Mouse (Mus musculus): Measurements from ENCODE around the gene Ofcc1. TPM values are rescaled to one million over a fixed set of nuclear protein-coding genes. Genes with fewer than 3 reads are reported as not detected.

Gene Ofcc1
- polyA plus RNA-seq, 1 experiment from 2014 or later, result not detected

DNA sequence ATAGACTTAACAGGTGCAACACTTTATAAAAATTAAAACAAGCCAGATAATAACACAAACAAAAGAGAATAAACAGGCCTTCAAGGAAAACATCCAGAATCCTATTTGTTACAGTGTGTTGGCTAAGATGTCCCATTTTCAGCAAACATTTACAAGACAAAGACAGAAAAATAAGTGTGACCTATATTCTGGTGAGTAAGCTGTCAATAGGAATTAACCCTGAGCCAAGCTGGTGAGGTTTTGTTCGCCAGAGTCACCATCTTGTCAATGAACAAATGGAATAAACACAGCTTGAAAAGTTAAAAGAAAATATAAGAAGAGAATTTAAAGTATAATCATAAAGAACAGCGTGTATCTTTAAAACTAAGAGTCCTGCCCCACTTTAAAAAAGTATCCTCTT is 68.4 kb downstream of the Ofcc1 start:
- Histone ChIP-seq H3K9me3 (no peaks in the 10 kb centered on the region), H3K4me1 (replicated peaks) (no peaks in the 10 kb centered on the region), H3K4me2 (no peak overlapping the region), H3K36me3 (no peaks in the 10 kb centered on the region), H3K4me3 (no peak overlapping the region), H3K9ac (no peak overlapping the region), H3K27me3 (no peaks in the 10 kb centered on the region), H3K27ac (no peak overlapping the region)
- 86% methylated on average over 2 of the region's 2 CpGs for WGBS
- ATAC-seq (ENCODE audit: low FRiP score), result no peak

DNA sequence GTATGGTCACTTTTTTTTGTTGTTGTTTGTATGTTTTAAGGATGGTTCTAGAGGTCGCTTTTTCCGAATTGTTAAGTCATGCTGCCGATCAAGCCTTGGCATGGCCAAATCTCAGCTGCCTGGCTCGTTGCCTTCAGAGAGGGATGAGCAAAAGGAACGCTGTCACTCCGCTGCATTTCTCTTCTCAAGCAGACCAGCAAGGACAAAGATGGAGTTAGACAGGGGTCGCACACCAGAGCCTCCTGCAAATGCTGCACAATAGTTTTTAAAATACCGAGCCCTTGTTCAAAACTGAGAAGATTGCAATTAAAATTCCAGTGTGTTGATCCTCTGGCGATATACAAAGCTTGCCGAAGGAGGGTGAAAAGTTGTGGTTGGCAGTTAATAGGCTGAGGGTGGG is 70.4 kb downstream of the Ofcc1 start:
- H3K4me3 ChIP-seq, result no peak overlapping the region
- WGBS, result 65% methylated on average over 10 of the region's 10 CpGs
- no peaks in the 10 kb centered on the region for H3K9me3 ChIP-seq
- H3K36me3 ChIP-seq, result no peaks in the 10 kb centered on the region
- no peak overlapping the region for H3K9ac ChIP-seq
- no peak overlapping the region for H3K27ac ChIP-seq
- H3K27me3 ChIP-seq, result no peaks in the 10 kb centered on the region
- H3K4me2 ChIP-seq, result no peak overlapping the region
- ATAC-seq (ENCODE audit: low FRiP score), result no peak
- peaks cover 9% of the 10 kb centered on the region for H3K4me1 ChIP-seq (replicated peaks)

DNA sequence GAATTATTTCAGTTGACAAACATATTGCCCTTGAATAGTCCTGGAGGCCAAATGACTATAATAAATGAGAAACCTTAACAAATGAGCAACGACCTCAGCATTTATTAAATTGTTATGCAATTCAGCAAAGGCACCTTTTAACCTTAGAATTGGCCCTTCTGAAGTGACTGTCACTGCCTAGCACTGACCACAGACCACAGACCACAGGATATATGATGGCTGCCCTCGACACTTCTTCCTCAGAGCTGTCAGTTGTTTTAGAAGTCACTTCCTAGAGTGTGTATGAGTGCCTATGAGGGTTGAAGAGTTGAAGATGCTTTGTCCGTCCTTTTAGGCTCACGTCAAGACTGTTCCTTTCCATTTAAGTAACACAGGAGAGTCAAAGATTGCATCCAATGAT is 72.6 kb downstream of the Ofcc1 start:
- no peak for ATAC-seq (ENCODE audit: low FRiP score)
- H3K9ac ChIP-seq, result no peak overlapping the region
- H3K27me3 ChIP-seq, result no peaks in the 10 kb centered on the region
- H3K4me3 ChIP-seq, result no peak overlapping the region
- H3K9me3 ChIP-seq, result no peaks in the 10 kb centered on the region
- H3K4me1 ChIP-seq (replicated peaks), result peaks cover 9% of the 10 kb centered on the region
- no peak overlapping the region for H3K27ac ChIP-seq
- H3K36me3 ChIP-seq, result no peaks in the 10 kb centered on the region
- H3K4me2 ChIP-seq, result no peak overlapping the region
- 79% methylated on average over 4 of the region's 4 CpGs for WGBS

DNA sequence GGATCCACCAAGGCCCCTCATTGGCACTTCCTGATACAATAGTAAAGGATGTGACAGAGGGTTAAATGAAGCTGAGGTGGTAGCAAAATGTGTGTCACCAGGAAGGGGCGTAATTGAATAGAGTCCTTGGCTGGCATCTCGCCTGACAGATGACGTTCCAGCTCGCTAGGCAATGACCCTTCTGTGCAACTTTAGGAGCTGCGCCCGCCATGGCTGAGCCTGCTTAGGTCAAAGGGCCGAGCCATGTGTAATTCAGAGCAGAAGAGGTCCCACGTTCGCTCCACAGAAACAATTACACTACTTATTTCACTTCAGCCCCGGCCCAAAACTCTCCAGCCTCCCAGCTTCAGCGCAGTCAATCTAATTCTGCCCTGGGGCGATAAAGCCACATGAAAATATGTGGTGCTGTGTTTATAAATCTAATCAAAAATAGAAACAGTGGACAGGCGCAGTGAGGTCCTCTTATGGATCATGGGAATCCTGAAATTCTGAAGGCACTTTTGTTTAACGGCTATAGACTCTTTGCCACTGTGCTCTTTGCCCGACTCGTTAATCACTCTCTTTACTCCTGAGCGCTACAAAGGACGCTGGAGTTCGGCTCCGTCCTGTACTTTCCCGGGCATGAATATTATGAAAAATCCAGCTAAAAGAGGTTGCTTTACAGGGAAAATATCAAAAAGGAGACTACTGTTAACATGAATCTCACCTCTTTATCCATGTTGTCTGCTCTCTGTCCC is 73.8 kb downstream of the Ofcc1 start:
- no peak overlapping the region for H3K27ac ChIP-seq
- H3K9ac ChIP-seq, result no peak overlapping the region
- ATAC-seq (ENCODE audit: low FRiP score), result no peak
- 25% methylated on average over 21 of the region's 21 CpGs for WGBS
- H3K4me3 ChIP-seq, result no peak overlapping the region
- H3K9me3 ChIP-seq, result no peaks in the 10 kb centered on the region
- H3K36me3 ChIP-seq, result no peaks in the 10 kb centered on the region
- H3K4me2 ChIP-seq, result peak overlapping the region; percentile 39
- peaks cover 9% of the 10 kb centered on the region for H3K4me1 ChIP-seq (replicated peaks)
- H3K27me3 ChIP-seq, result no peaks in the 10 kb centered on the region

GRCm38 (mm10) chr13:40285234-40285791 is 75.9 kb downstream of the Ofcc1 start:
- H3K4me3 ChIP-seq, result no peak overlapping the region
- ATAC-seq (ENCODE audit: low FRiP score), result no peak
- no peak overlapping the region for H3K4me2 ChIP-seq
- H3K4me1 ChIP-seq (replicated peaks), result peaks cover 9% of the 10 kb centered on the region
- H3K27me3 ChIP-seq, result no peaks in the 10 kb centered on the region
- H3K36me3 ChIP-seq, result no peaks in the 10 kb centered on the region
- WGBS, result 74% methylated on average over 15 of the region's 15 CpGs
- H3K27ac ChIP-seq, result no peak overlapping the region
- no peak overlapping the region for H3K9ac ChIP-seq
- H3K9me3 ChIP-seq, result no peaks in the 10 kb centered on the region

DNA sequence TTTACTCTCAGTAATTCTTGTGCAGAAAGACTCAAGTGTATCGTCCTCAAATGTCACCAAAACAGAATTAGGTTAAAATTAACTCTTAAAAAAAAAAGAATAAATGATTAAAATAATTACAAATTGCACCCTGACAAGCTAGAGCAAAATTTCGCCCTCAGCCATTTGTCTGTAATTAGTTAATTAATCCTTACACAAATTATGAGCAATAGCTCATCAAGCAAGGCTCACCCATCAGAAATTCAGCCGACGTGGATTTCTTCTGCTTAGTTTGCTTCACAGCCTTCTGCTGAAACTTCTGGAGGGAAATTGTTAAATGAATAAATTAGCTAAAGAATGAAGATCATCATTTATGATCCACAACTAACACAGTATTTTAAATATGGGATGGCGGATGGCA is 80.6 kb downstream of the Ofcc1 start:
- H3K4me3 ChIP-seq, result no peak overlapping the region
- H3K9ac ChIP-seq, result no peak overlapping the region
- no peaks in the 10 kb centered on the region for H3K9me3 ChIP-seq
- H3K27ac ChIP-seq, result no peak overlapping the region
- no peak for ATAC-seq (ENCODE audit: low FRiP score)
- H3K36me3 ChIP-seq, result no peaks in the 10 kb centered on the region
- no peaks in the 10 kb centered on the region for H3K27me3 ChIP-seq
- no peak overlapping the region for H3K4me2 ChIP-seq
- no peaks in the 10 kb centered on the region for H3K4me1 ChIP-seq (replicated peaks)
- 68% methylated on average over 5 of the region's 5 CpGs for WGBS

DNA sequence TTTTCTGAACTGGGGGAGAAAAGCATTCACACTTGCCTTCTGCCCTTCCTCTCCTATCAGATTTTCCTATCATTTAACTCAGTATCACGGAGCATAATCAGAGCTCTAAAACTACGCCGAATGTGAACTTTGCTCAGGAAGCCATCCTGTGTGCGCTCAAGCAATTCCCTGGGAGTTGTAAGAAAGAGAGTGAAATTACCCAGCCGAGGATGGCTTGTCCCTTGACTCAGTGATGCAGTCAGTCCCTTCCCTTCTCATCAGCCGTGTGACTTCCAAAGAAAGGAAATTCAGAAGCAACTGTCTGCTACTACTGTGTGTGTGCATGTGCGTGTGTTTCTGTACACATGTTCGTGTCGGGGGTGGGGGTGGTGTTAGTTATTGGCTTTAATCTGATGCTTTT is 93.7 kb downstream of the Ofcc1 start:
- Histone ChIP-seq H3K9me3 (no peaks in the 10 kb centered on the region), H3K27me3 (no peaks in the 10 kb centered on the region), H3K4me2 (no peak overlapping the region), H3K4me3 (no peak overlapping the region), H3K36me3 (no peaks in the 10 kb centered on the region), H3K27ac (no peak overlapping the region), H3K9ac (no peak overlapping the region), H3K4me1 (replicated peaks) (0 out of 2 replicates have a peak, but pooled peaks cover 4% of the 10 kb centered on the region)
- WGBS, result 84% methylated on average over 9 of the region's 9 CpGs
- ATAC-seq (ENCODE audit: low FRiP score), result no peak

- 60% methylated on average over 16 of the region's 16 CpGs for WGBS
Observed at GRCm38 (mm10) chr13:40263087-40263807, 98.0 kb downstream of the Ofcc1 start.

DNA sequence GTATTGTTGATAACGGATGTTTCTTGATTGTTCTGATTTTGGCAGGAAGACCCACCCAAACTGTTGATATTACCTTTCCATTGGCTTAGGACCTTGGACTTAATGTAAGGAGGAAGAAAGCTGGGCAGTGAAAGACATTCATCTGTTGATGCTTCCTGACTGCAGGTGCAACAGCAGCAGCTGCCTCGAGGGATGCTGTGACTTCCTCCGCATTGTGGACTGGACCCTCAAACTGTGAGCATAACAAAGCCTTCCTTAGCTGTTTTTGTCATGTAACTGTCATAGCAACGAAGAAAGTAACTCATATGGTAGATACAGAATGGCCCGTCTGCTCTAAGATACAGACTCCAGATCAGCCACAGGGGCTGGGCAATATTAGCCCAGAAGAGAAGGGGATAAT is 102.5 kb downstream of the Ofcc1 start:
- Histone ChIP-seq H3K9ac (no peak overlapping the region), H3K27ac (no peak overlapping the region), H3K4me2 (no peak overlapping the region), H3K36me3 (no peaks in the 10 kb centered on the region), H3K9me3 (no peaks in the 10 kb centered on the region), H3K27me3 (no peaks in the 10 kb centered on the region), H3K4me3 (no peak overlapping the region), H3K4me1 (replicated peaks) (0 out of 2 replicates have a peak, but pooled peaks cover 4% of the 10 kb centered on the region)
- ATAC-seq (ENCODE audit: low FRiP score), result no peak
- WGBS, result 73% methylated on average over 5 of the region's 5 CpGs

More at GRCm38 (mm10) chr13:40263087-40263807, 98.0 kb downstream of the Ofcc1 start:
- H3K27me3 ChIP-seq, result no peaks in the 10 kb centered on the region
- H3K27ac ChIP-seq, result 0 out of 2 replicates have a peak overlapping the region, but pooled peaks have one; percentile 30
- H3K4me3 ChIP-seq, result no peak overlapping the region
- H3K4me2 ChIP-seq, result peak overlapping the region; percentile 8; the same call in 1 of the 2 replicates
- ATAC-seq (ENCODE audit: low FRiP score), result no peak
- H3K36me3 ChIP-seq, result no peaks in the 10 kb centered on the region
- H3K9me3 ChIP-seq, result no peaks in the 10 kb centered on the region
- H3K9ac ChIP-seq, result no peak overlapping the region
- 0 out of 2 replicates have a peak, but pooled peaks cover 4% of the 10 kb centered on the region for H3K4me1 ChIP-seq (replicated peaks)

- H3K36me3 ChIP-seq, result no peaks in the 10 kb centered on the region
- ATAC-seq (ENCODE audit: low FRiP score), result no peak
- no peaks in the 10 kb centered on the region for H3K4me1 ChIP-seq (replicated peaks)
- H3K4me2 ChIP-seq, result no peak overlapping the region
- H3K27ac ChIP-seq, result no peak overlapping the region
- H3K9ac ChIP-seq, result no peak overlapping the region
- H3K9me3 ChIP-seq, result no peaks in the 10 kb centered on the region
- no peak overlapping the region for H3K4me3 ChIP-seq
- no peaks in the 10 kb centered on the region for H3K27me3 ChIP-seq
- WGBS, result 85% methylated on average over 6 of the region's 6 CpGs
Observed at GRCm38 (mm10) chr13:40243821-40244220, 117.4 kb downstream of the Ofcc1 start.

GRCm38 (mm10) chr13:40236356-40236755 is 124.9 kb downstream of the Ofcc1 start:
- ATAC-seq (ENCODE audit: low FRiP score), result no peak
- Histone ChIP-seq H3K9me3 (no peaks in the 10 kb centered on the region), H3K27me3 (no peaks in the 10 kb centered on the region), H3K4me1 (replicated peaks) (no peaks in the 10 kb centered on the region), H3K27ac (no peak overlapping the region), H3K4me2 (no peak overlapping the region), H3K9ac (no peak overlapping the region), H3K36me3 (no peaks in the 10 kb centered on the region), H3K4me3 (no peak overlapping the region)
- WGBS, result 84% methylated on average over 3 of the region's 3 CpGs

- Histone ChIP-seq H3K36me3 (no peaks in the 10 kb centered on the region), H3K27ac (no peak overlapping the region), H3K4me2 (no peak overlapping the region), H3K4me1 (replicated peaks) (0 out of 2 replicates have a peak, but pooled peaks cover 6% of the 10 kb centered on the region), H3K9ac (no peak overlapping the region), H3K9me3 (no peaks in the 10 kb centered on the region), H3K4me3 (no peak overlapping the region), H3K27me3 (no peaks in the 10 kb centered on the region)
- WGBS, result 66% methylated on average over 9 of the region's 9 CpGs
- ATAC-seq (ENCODE audit: low FRiP score), result no peak
Observed at GRCm38 (mm10) chr13:40208314-40208713, 152.9 kb downstream of the Ofcc1 start.

Measured in hindbrain, embryonic 13.5 days (tissue).